Mouse (Mus musculus): ENCODE measurements around the gene Efemp2.

GRCm38 (mm10) chr19:5495353-5496051, 21.7 kb downstream of the Efemp2 start:
- TF ChIP-seq CTCF (IDR thresholded peaks at IDR 0.05; ENCODE audit: borderline replicate concordance, insufficient read depth, low read depth, low read length): no peak
- no peak for TF ChIP-seq POLR2A (IDR thresholded peaks at IDR 0.05; ENCODE audit: borderline replicate concordance, insufficient read depth, low read length)
